Mouse (Mus musculus): ENCODE data around the gene Supt5. TPM values are rescaled to one million over a fixed set of nuclear protein-coding genes. Genes with fewer than 3 reads are reported as not detected.

Gene Supt5
- 99.8 and 106 TPM in 2 replicates for polyA plus RNA-seq (2012; rRNA removed)

GRCm38 (mm10) chr7:28338108-28338998, at the start of gene Supt5:
Gene Supt5, minus strand, starts transcription at chr7:28338746.

GRCm38 (mm10) chr7:28380237-28381016, 41.9 kb upstream of the Supt5 start, which contains the start of gene Zfp36:
Gene Zfp36, minus strand, starts transcription at chr7:28380253.

GRCm38 (mm10) chr7:28372251-28373108, 33.9 kb upstream of the Supt5 start, which contains the start of gene Plekhg2:
Gene Plekhg2, minus strand, starts transcription at chr7:28372599.

GRCm38 (mm10) chr7:28350155-28350883, 11.8 kb upstream of the Supt5 start, which contains the start of gene Rps16:
Gene Rps16, plus strand, starts transcription at chr7:28350652.

GRCm38 (mm10) chr7:28311926-28312543, 26.5 kb downstream of the Supt5 start, which contains the start of gene Timm50:
Gene Timm50, minus strand, starts transcription at chr7:28312072.

GRCm38 (mm10) chr7:28301616-28302433, 36.7 kb downstream of the Supt5 start, which contains the start of gene Dll3:
Gene Dll3, minus strand, starts transcription at chr7:28302238.

GRCm38 (mm10) chr7:28290638-28291590, 47.6 kb downstream of the Supt5 start, which contains the start of gene Selenov:
Gene Selenov, minus strand, starts transcription at chr7:28291186.

GRCm38 (mm10) chr7:28277615-28278278, 60.8 kb downstream of the Supt5 start, which contains the start of gene Eid2b:
Gene Eid2b, plus strand, starts transcription at chr7:28277739.

GRCm38 (mm10) chr7:28267129-28268041, 71.2 kb downstream of the Supt5 start, which contains the start of gene Eid2:
Gene Eid2, plus strand, starts transcription at chr7:28267881.

Other genes starting within 250 kb of the Supt5 start
- gene 9530053A07Rik, start 209.3 kb downstream of the Supt5 start, polyA plus RNA-seq (2012; rRNA removed), result 0.41 and 0.66 TPM in 2 replicates
- 25.7 and 29.3 TPM in 2 replicates for gene Fbl, start 169.0 kb downstream of the Supt5 start, polyA plus RNA-seq (2012; rRNA removed)
- 38.3 and 38.8 TPM in 2 replicates for gene Dyrk1b, start 159.3 kb downstream of the Supt5 start, polyA plus RNA-seq (2012; rRNA removed)
- gene Eid2, start 70.9 kb downstream of the Supt5 start, polyA plus RNA-seq (2012; rRNA removed), result 6.1 and 6.9 TPM in 2 replicates
- 9.7 and 11.1 TPM in 2 replicates for gene Eid2b, start 61.0 kb downstream of the Supt5 start, polyA plus RNA-seq (2012; rRNA removed)
- 0.12 TPM in 1 of 2 replicates, not detected in the other for gene Selenov, start 47.6 kb downstream of the Supt5 start, polyA plus RNA-seq (2012; rRNA removed)
- 0.59 and 0.84 TPM in 2 replicates for gene Dll3, start 36.5 kb downstream of the Supt5 start, polyA plus RNA-seq (2012; rRNA removed)
- gene Timm50, start 26.7 kb downstream of the Supt5 start, polyA plus RNA-seq (2012; rRNA removed), result 64.2 and 71.4 TPM in 2 replicates
- gene Rps16, start 11.9 kb upstream of the Supt5 start, polyA plus RNA-seq (2012; rRNA removed), result 1,165 and 1,439 TPM in 2 replicates
- 24.4 and 27.5 TPM in 2 replicates for gene Plekhg2, start 33.9 kb upstream of the Supt5 start, polyA plus RNA-seq (2012; rRNA removed)
- gene Zfp36, start 41.5 kb upstream of the Supt5 start, polyA plus RNA-seq (2012; rRNA removed), result 66.9 and 93.6 TPM in 2 replicates
- gene Med29, start 54.0 kb upstream of the Supt5 start, polyA plus RNA-seq (2012; rRNA removed), result 46.6 and 48.5 TPM in 2 replicates
- 77.0 and 82.7 TPM in 2 replicates for gene Paf1, start 54.2 kb upstream of the Supt5 start, polyA plus RNA-seq (2012; rRNA removed)
- 7.5 and 12.5 TPM in 2 replicates for gene Gmfg, start 98.7 kb upstream of the Supt5 start, polyA plus RNA-seq (2012; rRNA removed)
- 5.8 and 6.1 TPM in 2 replicates for gene Lrfn1, start 113.2 kb upstream of the Supt5 start, polyA plus RNA-seq (2012; rRNA removed)
- gene Ifnl2, start 171.7 kb upstream of the Supt5 start, polyA plus RNA-seq (2012; rRNA removed), result not detected in 2 replicates
- gene Ifnl3, start 184.1 kb upstream of the Supt5 start, polyA plus RNA-seq (2012; rRNA removed), result not detected in 2 replicates
- gene Sycn, start 202.1 kb upstream of the Supt5 start, polyA plus RNA-seq (2012; rRNA removed), result 4,353 and 7,367 TPM in 2 replicates
- 4.8 and 11.5 TPM in 2 replicates for gene Nccrp1, start 208.5 kb upstream of the Supt5 start, polyA plus RNA-seq (2012; rRNA removed)